Mouse (Mus musculus) intestine, embryonic 16.5 days (tissue): Measurements from ENCODE around the gene Prepl. TPM values are rescaled to one million over a fixed set of nuclear protein-coding genes. Genes with fewer than 3 reads are reported as not detected.

ENCODE experiments used
- ATAC-seq: fragments of 200-750 bp; cut with Nextera tagmentation; 2 replicates; pipeline ENCODE4 v1.8.0; 2017; ENCODE audit warnings: moderate TSS enrichment, moderate library complexity
- H3K27ac ChIP-seq: fragments of 300-500 bp; sonication (generic); 2 replicates; pipeline ENCODE4 v1.5.1; 2014; ENCODE audit warnings: mild to moderate bottlenecking, low read length
- H3K27me3 ChIP-seq: fragments of 300-500 bp; sonication (generic); replicated peaks from 2 replicates; pipeline ENCODE4 v1.6.1; 2014; ENCODE audit warnings: low read length, control low read depth, mixed read lengths; ENCODE audit not compliant: control insufficient read depth, insufficient read depth
- H3K36me3 ChIP-seq: fragments of 300-500 bp; sonication (generic); 2 replicates; pipeline ENCODE4 v1.6.1; 2014; ENCODE audit warnings: low read length, control low read depth; ENCODE audit not compliant: control insufficient read depth, insufficient read depth
- H3K4me1 ChIP-seq: fragments of 300-500 bp; sonication (generic); 2 replicates; pipeline ENCODE4 v1.6.1; 2014; ENCODE audit warnings: low read length, control low read depth, mixed read lengths; ENCODE audit not compliant: control insufficient read depth, insufficient read depth
- H3K4me2 ChIP-seq: fragments of 300-500 bp; sonication (generic); 2 replicates; pipeline ENCODE4 v1.6.1; 2014; ENCODE audit warnings: low read depth, low read length, control low read depth
- H3K4me3 ChIP-seq: fragments of 300-500 bp; sonication (generic); 2 replicates; pipeline ENCODE4 v1.5.1; 2014; ENCODE audit warnings: mild to moderate bottlenecking, low read length
- H3K9ac ChIP-seq: fragments of 300-500 bp; sonication (generic); 2 replicates; pipeline ENCODE4 v1.6.1; 2014; ENCODE audit warnings: low read depth, low read length
- H3K9me3 ChIP-seq: fragments of 300-500 bp; sonication (generic); 2 replicates; pipeline ENCODE4 v1.6.1; 2016; ENCODE audit warnings: low read length, control low read depth; ENCODE audit not compliant: control insufficient read depth
- WGBS: fragments of 180-500 bp; shearing (Covaris S2); extraction: QIAGEN DNeasy Blood & Tissue Kit; methylation state at CpG from one replicate; pipeline ENCODE4 v1.1.7; 2014; 5-methylcytosine and 5-hydroxymethylcytosine counted together
- polyA plus RNA-seq: library from polyadenylated mRNA; unstranded; fragments of >200 nt; fragmentation: Nextera tagmentation; extraction: Ambion mirVana; gene quantifications from 2 replicates; pipeline ENCODE4 v1.2.1, GENCODE M21; 2015

Prepl gene
- polyA plus RNA-seq, 1 experiment from 2014 or later: 26.4 TPM

DNA sequence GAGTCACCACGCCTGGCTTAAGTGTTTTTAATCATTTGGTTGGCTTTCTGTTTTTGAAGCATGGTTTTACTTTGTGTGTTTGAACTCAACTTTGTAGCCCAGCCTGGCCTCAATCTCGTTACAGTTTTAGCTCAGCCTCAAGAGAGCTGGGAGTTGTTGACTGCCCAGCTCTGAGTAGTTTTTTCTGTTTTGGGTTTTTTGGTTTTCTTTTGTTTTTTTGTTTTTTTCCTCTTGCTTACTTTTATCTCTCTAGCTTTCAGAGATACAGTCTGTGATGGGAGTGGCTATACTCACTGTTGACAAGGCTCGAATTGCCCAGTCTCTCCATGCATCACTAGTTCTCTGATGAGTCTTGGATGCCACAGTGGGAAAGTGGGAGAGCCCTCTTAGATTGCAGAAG lies 69.7 kb downstream of the Prepl start:
- WGBS: 88% methylated on average over 3 of the region's 3 CpGs
- Histone ChIP-seq H3K27ac (no peak overlapping the region), H3K4me2 (no peak overlapping the region), H3K4me1 (0 out of 2 replicates have a peak, but pooled peaks cover 5% of the 10 kb centered on the region), H3K9me3 (no peaks in the 10 kb centered on the region), H3K36me3 (no peaks in the 10 kb centered on the region), H3K9ac (no peak overlapping the region), H3K27me3 (no peaks in the 10 kb centered on the region), H3K4me3 (no peak overlapping the region)
- no peak for ATAC-seq

DNA sequence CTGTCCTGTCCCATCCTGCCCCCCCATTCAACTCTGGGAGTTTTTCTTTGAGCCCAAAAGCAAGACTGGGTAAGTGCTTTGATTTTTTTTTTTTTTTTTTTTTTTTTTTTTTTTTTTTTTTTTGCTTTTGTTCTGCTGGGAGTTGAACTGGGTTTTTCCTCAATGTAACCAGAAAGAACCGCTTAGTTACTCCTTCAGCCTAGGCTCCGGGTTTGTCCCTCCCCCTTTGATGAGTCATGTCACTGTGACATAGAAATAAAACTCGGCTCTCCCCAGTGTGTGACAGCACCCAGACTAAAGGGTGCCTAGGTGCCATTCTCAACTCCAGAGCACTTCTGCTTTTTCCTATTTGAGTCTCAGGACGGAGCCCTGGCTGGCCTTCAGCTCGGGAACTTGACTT lies 71.2 kb downstream of the Prepl start:
- WGBS: 78% methylated on average over 5 of the region's 5 CpGs
- no peak for ATAC-seq
- Histone ChIP-seq H3K27me3 (no peaks in the 10 kb centered on the region), H3K9me3 (no peaks in the 10 kb centered on the region), H3K4me1 (0 out of 2 replicates have a peak, but pooled peaks cover under 1% of the 10 kb centered on the region), H3K27ac (no peak overlapping the region), H3K9ac (no peak overlapping the region), H3K4me3 (no peak overlapping the region), H3K4me2 (no peak overlapping the region), H3K36me3 (no peaks in the 10 kb centered on the region)

DNA sequence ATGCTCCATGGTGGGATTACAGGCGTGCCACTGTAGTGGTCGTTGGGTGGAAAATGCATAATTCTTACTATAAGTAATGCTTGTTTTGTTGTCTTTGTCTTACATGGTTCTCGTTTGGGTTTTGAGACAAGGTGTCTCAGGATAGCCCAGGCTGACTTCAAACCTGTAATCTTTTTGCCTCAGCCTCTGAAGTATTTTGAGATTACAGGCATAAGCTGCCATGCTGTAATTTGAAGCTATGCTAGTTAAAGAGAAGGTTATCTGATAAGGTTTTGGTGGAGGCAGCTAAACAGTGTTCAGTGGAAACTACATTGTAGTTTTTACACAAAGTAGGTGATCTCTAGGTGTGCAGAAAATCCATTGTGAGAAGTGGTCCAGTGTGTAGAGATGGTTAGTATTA lies 71.7 kb downstream of the Prepl start:
- Histone ChIP-seq H3K4me3 (no peak overlapping the region), H3K4me1 (no peaks in the 10 kb centered on the region), H3K36me3 (no peaks in the 10 kb centered on the region), H3K27me3 (no peaks in the 10 kb centered on the region), H3K27ac (no peak overlapping the region), H3K9me3 (no peaks in the 10 kb centered on the region), H3K4me2 (no peak overlapping the region), H3K9ac (no peak overlapping the region)
- ATAC-seq: no peak
- 89% methylated on average over 3 of the region's 3 CpGs for WGBS

DNA sequence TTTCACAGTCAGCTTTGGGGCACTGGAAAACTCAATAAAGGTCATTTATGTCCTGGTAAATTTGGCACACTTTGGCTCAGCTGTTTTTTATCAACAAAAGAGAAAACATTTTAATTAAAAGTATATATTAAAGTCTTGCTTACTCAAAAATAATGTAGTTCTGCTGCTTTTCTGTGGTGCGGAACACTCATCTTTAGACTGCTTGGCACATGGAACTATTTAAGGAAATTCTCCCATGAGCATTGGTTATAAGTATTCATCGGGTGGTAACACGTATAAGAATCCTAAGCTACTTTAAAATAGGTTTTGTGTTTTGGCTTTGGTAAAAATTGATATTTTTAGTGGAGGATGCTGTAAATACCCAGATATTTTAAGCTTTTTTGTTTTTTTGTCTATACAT lies 75.4 kb downstream of the Prepl start:
- Histone ChIP-seq H3K4me1 (no peaks in the 10 kb centered on the region), H3K4me2 (no peak overlapping the region), H3K27me3 (no peaks in the 10 kb centered on the region), H3K4me3 (no peak overlapping the region), H3K36me3 (no peaks in the 10 kb centered on the region), H3K9ac (no peak overlapping the region), H3K9me3 (no peaks in the 10 kb centered on the region), H3K27ac (no peak overlapping the region)
- 90% methylated on average over 3 of the region's 3 CpGs for WGBS
- ATAC-seq: no peak

DNA sequence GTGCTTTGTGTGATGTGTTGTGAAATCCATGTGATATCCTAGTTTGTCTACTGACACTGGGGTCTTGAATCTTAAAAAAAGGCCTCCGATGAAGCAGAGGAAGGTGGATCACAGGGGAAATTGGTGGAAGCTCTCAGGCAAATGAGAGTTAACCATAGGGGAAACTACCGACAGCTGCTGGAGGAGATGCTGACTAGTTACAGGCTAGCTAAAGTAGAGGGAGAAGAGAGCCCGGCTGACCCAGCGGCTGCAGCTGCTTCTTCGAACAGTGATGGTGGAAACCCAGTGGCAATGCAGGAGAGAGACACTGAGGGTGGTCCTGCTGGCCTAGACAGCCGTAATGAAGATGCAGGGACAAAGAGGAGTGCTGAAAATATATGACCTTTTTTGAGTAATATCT lies 76.6 kb downstream of the Prepl start:
- H3K4me1 ChIP-seq: no peaks in the 10 kb centered on the region
- 77% methylated on average over 6 of the region's 6 CpGs for WGBS
- no peak overlapping the region for H3K27ac ChIP-seq
- no peaks in the 10 kb centered on the region for H3K9me3 ChIP-seq
- H3K4me2 ChIP-seq: no peak overlapping the region
- H3K36me3 ChIP-seq: no peaks in the 10 kb centered on the region
- H3K4me3 ChIP-seq: no peak overlapping the region
- ATAC-seq: no peak
- no peak overlapping the region for H3K9ac ChIP-seq
- no peaks in the 10 kb centered on the region for H3K27me3 ChIP-seq

Other genes with a start within 250 kb of the Prepl start
- 70.4 and 73.4 TPM in 2 replicates for gene Ppm1b, start 133.5 kb downstream of the Prepl start, polyA plus RNA-seq
- gene Slc3a1, start 61.9 kb downstream of the Prepl start, polyA plus RNA-seq: 72.2 and 109 TPM in 2 replicates
- 15.3 and 16.4 TPM in 2 replicates for gene Camkmt, start 311 bp upstream of the Prepl start, polyA plus RNA-seq